Mouse (Mus musculus) heart, embryonic 16.5 days (tissue): ENCODE measurements around the gene Ass1. TPM values are rescaled to one million over a fixed set of nuclear protein-coding genes. Genes with fewer than 3 reads are reported as not detected.

Source experiments
- ATAC-seq: fragments of 200-750 bp; cut with Nextera tagmentation; replicated peaks from 2 replicates; pipeline ENCODE4 v1.8.0; 2017; ENCODE audit warnings: moderate number of reproducible peaks; ENCODE audit not compliant: insufficient read depth, low FRiP score; ENCODE audit errors: extremely low read depth
- H3K27ac ChIP-seq: fragments of 300-500 bp; sonication (generic); 2 replicates; pipeline ENCODE4 v1.5.1; 2014; ENCODE audit warnings: mild to moderate bottlenecking, low read length, control low read depth, moderate library complexity
- H3K27me3 ChIP-seq: fragments of 300-500 bp; sonication (generic); 2 replicates; pipeline ENCODE4 v1.6.1; 2014; ENCODE audit warnings: low read length, mixed read lengths; ENCODE audit not compliant: control insufficient read depth, insufficient read depth
- H3K36me3 ChIP-seq: fragments of 300-500 bp; sonication (generic); 2 replicates; pipeline ENCODE4 v1.6.1; 2014; ENCODE audit not compliant: control insufficient read depth, insufficient read depth
- H3K4me1 ChIP-seq: fragments of 300-500 bp; sonication (generic); 2 replicates; pipeline ENCODE4 v1.6.1; 2014; ENCODE audit warnings: low read length, mixed read lengths; ENCODE audit not compliant: control insufficient read depth, insufficient read depth
- H3K4me2 ChIP-seq: fragments of 300-500 bp; sonication (generic); 2 replicates; pipeline ENCODE4 v1.6.1; 2014; ENCODE audit warnings: low read depth, mild to moderate bottlenecking, control low read depth, low read length
- H3K4me3 ChIP-seq: fragments of 300-500 bp; sonication (generic); 2 replicates; pipeline ENCODE4 v1.5.1; 2014; ENCODE audit warnings: mild to moderate bottlenecking, control low read depth, low read length
- H3K9ac ChIP-seq: fragments of 300-500 bp; sonication (generic); 2 replicates; pipeline ENCODE4 v1.6.1; 2014; ENCODE audit warnings: low read length, control low read depth
- H3K9me3 ChIP-seq: fragments of 300-500 bp; sonication (generic); replicated peaks from 2 replicates; pipeline ENCODE4 v1.6.1; 2016; ENCODE audit warnings: low read length; ENCODE audit not compliant: control insufficient read depth
- WGBS: fragments of 180-500 bp; shearing (Covaris S2); extraction: QIAGEN DNeasy Blood & Tissue Kit; methylation state at CpG from one replicate; pipeline ENCODE4 v1.1.7; 2014; 5-methylcytosine and 5-hydroxymethylcytosine counted together
- polyA plus RNA-seq: library from polyadenylated mRNA; unstranded; fragments of >200 nt; fragmentation: Nextera tagmentation; extraction: Ambion mirVana; gene quantifications from 2 replicates; pipeline ENCODE4 v1.2.1, GENCODE M21; 2015

Gene Ass1
- polyA plus RNA-seq, 1 experiment from 2014 or later, result 11.8 TPM

GRCm38 (mm10) chr2:31551971-31552370 lies 82.0 kb downstream of the Ass1 start:
- no peak for ATAC-seq
- no peak overlapping the region for H3K9ac ChIP-seq
- no peaks in the 10 kb centered on the region for H3K27me3 ChIP-seq
- no peak overlapping the region for H3K27ac ChIP-seq
- no peak overlapping the region for H3K4me3 ChIP-seq
- H3K4me2 ChIP-seq, result no peak overlapping the region
- H3K4me1 ChIP-seq, result no peaks in the 10 kb centered on the region
- 0 out of 2 replicates have a peak, but pooled peaks cover 4% of the 10 kb centered on the region for H3K9me3 ChIP-seq
- H3K36me3 ChIP-seq, result no peaks in the 10 kb centered on the region
- WGBS, result 83% methylated on average over 10 of the region's 10 CpGs

- Histone ChIP-seq H3K9ac (no peak overlapping the region), H3K36me3 (no peaks in the 10 kb centered on the region), H3K27me3 (no peaks in the 10 kb centered on the region; the same call in 1 of the 2 replicates), H3K27ac (no peak overlapping the region), H3K4me3 (no peak overlapping the region), H3K4me2 (no peak overlapping the region), H3K4me1 (no peaks in the 10 kb centered on the region), H3K9me3 (0 out of 2 replicates have a peak, but pooled peaks cover 4% of the 10 kb centered on the region)
- 82% methylated on average over 5 of the region's 5 CpGs for WGBS
- ATAC-seq, result no peak
Measured at GRCm38 (mm10) chr2:31554619-31555018, 84.6 kb downstream of the Ass1 start.

Other genes with a start within 250 kb of the Ass1 start
- gene Ncs1, start 224.4 kb upstream of the Ass1 start, polyA plus RNA-seq, result 29.4 and 32.1 TPM in 2 replicates
- 1.1 and 1.3 TPM in 2 replicates for gene Hmcn2, start 155.8 kb upstream of the Ass1 start, polyA plus RNA-seq
- gene Fubp3, start 102.4 kb downstream of the Ass1 start, polyA plus RNA-seq, result 34.7 and 43.4 TPM in 2 replicates
- gene Prdm12, start 169.8 kb downstream of the Ass1 start, polyA plus RNA-seq, result not detected in 2 replicates
- gene Exosc2, start 200.5 kb downstream of the Ass1 start, polyA plus RNA-seq, result 37.3 and 42.0 TPM in 2 replicates
- gene Abl1, start 218.2 kb downstream of the Ass1 start, polyA plus RNA-seq, result 24.0 and 29.8 TPM in 2 replicates